Mouse (Mus musculus) MEL-GATA-1-ER (cell line): ENCODE results near the gene Zfp362.

Experiments used
- DNase-seq: peaks from one replicate; pipeline ENCODE4 v3.0.0-alpha.2; 2012; ENCODE audit warnings: low read depth; ENCODE audit errors: extremely low read depth

The Zfp362 gene

DNA sequence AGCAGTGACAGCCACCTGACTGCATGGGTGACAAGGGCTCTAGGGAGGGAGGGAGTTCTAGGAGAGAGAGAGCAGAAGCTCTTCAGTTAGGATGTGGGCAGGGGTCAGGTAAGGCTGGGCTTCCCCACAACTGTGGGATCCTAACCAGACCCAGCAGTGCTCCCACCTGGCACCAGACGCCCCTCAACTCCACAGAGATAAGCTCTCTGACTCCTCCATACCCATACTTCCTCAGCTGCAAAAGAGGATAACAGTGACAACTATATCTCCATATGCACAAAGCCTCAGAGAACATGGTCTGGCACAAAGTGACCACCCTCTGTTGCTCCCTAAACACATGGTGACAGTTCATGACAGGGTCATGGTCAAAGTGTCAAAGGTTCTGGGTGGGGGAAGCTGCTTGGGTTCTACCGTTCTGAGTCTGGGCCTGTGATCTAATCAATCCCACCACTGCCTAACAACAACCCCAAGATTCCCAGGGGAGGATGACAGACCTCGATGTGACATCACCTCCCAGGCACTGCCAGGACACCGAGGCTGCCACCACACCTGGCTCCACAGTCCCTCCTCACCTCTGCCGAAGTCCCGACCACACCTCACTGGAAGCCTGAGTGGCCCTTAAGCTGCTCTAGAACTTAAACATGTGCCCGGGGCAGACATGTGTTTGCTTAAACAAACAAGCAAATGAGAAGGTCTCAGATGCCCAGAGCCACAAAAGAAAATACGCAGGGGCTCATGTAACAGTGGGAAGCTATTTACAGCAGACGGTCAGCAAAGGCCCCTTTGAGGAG is 4.0 kb downstream of the Zfp362 start:
- peak; percentile 32 for DNase-seq

DNA sequence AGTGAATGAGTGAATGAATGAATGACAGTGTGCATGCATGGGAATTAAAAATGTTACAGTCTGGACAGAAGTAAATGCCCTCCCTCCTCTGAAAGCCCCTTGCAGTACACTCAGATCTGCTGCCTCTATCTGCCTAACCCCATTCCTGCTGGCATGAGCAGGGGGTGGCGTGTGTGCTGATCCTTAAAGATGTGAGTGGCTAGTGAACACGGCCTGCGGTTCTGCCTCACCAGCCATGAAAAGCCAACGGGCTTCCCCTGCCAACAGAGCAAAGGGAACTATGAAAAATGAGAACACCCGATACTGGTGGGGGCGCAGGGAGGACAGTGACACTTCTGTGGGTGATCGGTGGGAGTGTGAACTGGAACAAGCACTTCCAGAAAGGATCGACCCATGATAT is 9.1 kb downstream of the Zfp362 start:
- DNase-seq = no peak

DNA sequence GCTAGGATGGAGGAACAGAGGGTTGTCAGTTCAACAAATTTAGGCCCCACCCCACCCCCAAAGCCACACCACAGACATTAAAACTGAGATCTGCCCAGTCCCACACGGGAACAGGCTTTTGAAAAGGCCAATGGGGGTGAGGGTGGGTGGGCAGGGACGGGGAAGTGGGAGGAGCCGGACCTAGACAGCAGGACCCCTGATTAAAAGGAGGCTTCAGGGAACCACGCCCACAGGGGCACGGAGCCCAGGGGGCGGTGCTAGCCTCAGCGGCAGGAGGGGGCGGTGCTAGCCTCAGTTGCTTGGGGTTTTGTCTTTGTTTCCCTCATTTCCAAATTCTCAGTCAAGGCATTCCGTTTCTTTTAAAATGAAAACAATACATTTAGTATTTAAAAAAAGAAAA is 10.2 kb downstream of the Zfp362 start:
- peak; percentile 46 for DNase-seq

DNA sequence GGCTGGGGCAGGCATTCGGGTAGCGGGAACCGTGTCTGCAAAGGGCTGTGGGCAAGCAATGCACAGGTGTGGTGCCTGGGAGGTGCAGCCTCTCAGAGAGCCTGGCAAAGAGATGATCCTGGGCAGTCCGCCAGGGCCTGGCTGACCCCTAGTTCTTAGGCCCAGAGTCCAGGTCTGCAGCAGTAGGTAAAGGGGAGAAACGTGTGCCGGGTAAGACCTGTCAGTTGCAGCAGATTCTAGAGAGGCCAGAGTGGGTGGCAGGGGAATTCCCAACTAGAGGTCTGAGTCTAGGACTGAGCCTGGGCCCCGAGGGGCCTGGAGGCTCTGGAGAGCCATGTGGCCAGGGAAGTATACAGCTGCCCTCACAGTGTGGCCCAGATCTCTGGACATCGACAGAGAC is 11.6 kb downstream of the Zfp362 start:
- DNase-seq = no peak

DNA sequence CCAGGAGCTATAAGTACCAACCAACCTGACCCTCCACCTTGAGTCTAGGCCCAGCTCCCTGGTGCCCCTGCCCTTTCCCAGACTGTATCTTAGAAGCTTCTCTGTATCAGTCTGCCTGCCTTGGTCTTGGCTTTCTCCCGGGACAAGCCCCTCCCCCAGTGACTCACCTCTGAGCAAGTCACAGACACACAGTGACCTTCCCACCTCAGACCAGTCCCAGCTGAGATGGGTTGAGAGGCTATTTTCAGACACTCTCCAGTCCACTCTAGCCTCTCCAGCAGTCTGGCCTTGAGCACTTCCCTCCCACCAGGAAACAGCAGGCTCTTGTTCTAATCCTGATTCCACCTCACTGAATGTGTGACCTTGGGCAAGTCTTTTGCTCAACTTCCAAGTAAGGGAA is 12.1 kb downstream of the Zfp362 start:
- DNase-seq = no peak

DNA sequence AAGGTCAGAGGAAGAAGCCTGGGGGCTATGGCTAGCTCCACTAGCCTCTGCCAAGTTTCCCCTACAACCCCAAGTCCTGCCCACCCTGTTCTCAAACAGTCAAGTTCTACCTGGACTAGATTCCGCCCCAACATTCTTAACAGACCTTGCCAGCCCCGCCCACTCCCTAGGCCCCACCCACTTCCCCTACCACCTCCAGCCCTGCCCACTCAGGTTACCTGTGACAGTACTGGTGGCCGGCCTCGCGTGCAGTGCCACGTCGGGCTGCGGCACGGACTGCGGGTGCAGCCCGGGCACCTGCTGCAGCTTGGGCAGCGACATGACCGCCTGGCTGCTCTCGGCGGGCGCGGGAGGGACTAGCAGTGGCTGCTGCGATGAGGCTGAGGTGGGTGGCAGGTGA is 16.2 kb downstream of the Zfp362 start:
- no peak for DNase-seq

GRCm38 (mm10) chr4:128788108-128788507 is 17.7 kb downstream of the Zfp362 start:
- DNase-seq = no peak

DNA sequence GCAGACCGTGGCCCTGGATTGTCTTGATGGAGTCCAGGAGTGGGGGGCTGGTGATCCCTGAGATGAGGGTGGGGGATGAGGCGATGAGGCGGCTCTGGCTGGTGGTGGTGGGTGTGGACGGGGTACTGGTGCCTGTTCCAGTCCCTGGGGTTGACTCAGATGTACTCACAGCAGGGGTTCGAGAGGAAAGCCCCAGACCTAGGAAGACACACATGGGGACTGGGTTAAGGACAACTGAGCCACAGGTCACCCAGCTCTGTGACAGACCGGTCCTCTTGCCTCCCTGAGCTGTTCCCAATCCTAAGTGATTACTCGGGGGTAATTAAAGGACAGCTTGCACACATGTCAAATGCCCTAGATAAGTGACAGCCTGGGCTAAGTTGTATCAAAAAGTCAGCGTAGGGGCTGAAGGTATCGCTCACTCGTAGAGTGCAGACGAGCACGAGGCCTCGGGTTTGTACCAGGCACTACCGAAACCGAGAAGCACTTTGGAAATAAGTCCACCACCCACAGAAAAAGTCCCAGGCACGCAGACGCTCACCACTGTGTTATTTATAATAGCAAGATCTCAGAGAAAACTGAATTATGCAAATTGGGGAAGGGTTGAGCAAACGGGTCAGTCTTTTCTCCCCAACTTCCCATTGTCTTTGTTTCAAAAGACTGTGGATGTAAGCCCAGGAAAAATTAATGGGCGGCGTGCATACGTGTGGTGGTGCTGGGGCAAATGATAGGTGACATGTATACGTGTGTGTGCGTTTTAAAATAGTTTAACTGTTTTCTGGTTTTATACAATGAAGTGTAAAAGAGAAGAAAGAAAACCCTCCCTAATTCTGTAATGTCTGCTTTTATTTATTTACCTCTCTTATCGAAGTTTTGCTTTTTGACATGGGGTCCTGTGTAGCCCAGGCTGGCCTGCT is 18.6 kb downstream of the Zfp362 start:
- DNase-seq = no peak

DNA sequence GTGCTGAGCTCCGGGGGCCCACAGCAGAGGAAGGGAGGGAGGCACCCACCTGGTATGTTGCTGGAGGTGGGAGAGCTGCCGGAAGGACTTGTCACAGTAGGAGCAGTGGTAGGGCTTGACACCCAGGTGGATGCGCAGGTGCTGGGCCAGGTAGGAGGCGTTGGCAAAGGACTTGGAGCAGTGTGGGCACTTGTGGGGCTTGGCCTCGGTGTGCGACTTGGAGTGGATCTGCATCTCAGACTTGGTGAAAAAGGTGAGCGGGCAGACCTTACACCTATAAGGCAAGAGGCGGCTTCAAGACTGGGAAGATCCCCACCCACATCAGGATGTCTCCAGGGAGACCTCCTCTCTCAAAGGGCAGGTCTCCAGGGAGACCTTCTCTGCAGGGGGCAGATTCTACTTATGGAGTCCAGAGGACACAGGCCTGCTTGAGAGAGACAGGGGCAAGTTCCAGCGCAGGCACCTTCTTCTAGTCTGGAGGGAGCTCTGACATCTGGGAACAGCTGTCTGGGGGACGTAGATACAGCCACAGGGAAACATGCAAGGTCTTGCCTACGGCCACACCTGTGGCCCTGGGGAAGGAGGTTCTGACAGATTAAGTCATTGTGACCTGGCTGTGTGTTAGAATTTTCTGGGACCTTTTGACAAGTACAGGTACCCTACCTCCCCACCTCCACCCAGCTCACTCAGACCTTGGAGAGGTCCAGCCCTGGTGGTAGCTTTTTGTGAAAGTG is 19.8 kb downstream of the Zfp362 start:
- no peak for DNase-seq

- DNase-seq = no peak
Observed at GRCm38 (mm10) chr4:128784950-128785631, 20.8 kb downstream of the Zfp362 start.

GRCm38 (mm10) chr4:128782645-128783044 is 23.2 kb downstream of the Zfp362 start:
- no peak for DNase-seq

- DNase-seq = no peak
Observed at GRCm38 (mm10) chr4:128782037-128782436, 23.8 kb downstream of the Zfp362 start.

DNA sequence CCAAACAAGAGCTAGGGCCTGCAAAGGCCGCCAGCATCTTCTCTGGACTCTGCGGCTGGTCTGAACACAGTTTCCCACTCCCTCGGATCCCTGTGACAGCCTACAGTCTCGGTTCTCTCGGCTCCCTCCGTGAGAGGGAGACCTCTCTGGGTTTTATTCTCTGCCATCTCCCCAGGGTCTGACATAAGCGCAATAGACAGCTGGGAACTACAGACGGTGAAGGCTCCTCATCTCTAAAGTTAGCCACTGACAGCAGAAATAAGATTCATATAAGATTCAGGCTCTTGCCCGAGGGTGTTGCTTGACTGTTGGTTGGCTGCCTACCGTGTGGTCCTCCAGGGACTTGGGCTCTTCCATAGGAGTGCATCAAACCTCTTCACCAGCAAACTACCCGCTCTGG is 28.3 kb downstream of the Zfp362 start:
- DNase-seq = no peak

DNA sequence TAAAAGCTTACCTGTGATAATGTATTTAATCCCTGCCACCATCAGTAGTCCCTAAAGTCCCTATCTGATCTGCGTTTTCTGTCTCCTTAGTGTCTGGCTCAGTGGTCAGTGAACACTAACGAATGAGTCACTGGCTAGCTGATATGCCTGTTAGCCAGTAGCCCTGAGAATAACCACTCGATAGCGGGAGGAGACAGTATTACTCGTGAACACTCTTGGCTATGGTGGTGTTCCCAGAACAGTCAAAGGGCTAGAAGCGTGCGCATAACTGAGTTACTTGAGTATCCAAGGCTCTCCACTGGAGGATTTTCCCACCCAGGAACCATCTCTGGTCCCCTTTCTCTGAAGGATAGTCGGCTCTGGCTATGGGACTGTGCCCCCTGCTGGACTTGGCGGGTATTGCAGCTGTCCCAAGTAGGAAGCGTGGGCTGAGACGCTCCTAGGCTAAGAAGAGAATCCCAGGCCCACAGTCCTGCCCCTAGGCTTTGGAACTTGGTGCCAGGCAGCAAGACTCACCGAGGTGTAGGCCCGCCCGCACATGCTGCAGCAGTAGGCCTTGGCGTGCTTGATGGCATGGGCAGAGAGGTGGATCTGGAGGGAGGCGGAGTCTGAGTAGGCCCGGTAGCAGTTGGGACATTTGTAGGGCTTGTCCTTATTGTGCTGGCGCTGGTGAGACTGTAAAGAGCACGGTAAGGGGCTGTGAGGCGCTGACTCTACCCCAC is 29.1 kb downstream of the Zfp362 start:
- DNase-seq = no peak

DNA sequence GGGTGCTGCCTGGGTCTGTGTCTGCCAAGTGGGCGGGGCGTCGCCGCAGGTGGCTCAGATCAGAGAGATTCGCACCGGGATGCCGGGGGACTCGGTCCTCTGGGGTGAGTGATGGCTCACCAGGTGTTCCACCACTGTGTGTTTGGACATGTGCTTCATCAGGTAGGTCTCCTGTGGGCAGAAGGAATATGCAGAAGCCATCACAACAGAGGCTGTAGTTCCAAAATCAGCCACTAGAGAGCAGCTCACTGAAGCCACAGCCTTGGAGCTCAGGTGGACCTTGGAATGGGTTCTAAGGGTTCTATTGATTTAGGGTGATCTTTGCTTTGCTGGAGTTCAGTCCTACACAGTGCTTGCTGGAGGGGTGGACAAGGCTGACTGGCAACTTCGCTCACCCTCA is 31.4 kb downstream of the Zfp362 start:
- no peak for DNase-seq

DNA sequence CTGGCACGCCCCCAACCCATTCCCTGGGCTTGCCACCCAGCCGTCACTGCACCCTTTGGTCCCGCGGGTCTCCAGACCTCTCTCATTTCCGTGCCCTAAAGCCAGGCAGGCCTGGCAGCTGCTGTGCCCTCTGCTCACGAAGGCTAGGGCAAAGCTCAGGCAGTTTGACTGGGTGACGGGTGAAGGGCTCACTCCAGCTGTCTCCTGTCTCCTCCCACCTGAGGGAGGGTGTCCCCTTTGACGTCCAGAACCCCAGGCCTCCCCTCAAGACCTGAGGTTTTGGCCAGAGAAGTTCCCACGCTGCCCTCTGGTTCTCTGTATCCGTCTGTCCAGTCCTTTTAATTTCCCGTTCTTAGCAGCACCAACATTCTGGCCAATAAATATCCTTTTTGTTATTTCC is 32.0 kb downstream of the Zfp362 start:
- no peak for DNase-seq

- DNase-seq = no peak
Observed at GRCm38 (mm10) chr4:128770698-128771097, 35.1 kb downstream of the Zfp362 start.

- DNase-seq = no peak
Observed at GRCm38 (mm10) chr4:128769569-128770355, 36.1 kb downstream of the Zfp362 start.

GRCm38 (mm10) chr4:128768120-128768519 is 37.7 kb downstream of the Zfp362 start:
- no peak for DNase-seq

GRCm38 (mm10) chr4:128766929-128767328 is 38.9 kb downstream of the Zfp362 start:
- no peak for DNase-seq
